Mouse (Mus musculus) bone marrow macrophage, adult 2 months (primary cell): Measurements from ENCODE around the gene Ksr2. TPM values are rescaled to one million over a fixed set of nuclear protein-coding genes. Genes with fewer than 3 reads are reported as not detected.
"Not testable (repeated sequence)": the region's sequence is repeated elsewhere in the genome, so short reads cannot be mapped to it uniquely, and the experiment has no call there.

Experiments used
- H3K27ac ChIP-seq: 2 replicates; pipeline ENCODE4 v1.5.1; 2012; ENCODE audit warnings: low read depth, low read length; ENCODE audit not compliant: insufficient read depth
- H3K4me1 ChIP-seq: 2 replicates; pipeline ENCODE4 v1.6.1; 2012; ENCODE audit warnings: low read length; ENCODE audit not compliant: control insufficient read depth, insufficient read depth
- H3K4me3 ChIP-seq: 2 replicates; pipeline ENCODE4 v1.5.1; 2012; ENCODE audit warnings: mild to moderate bottlenecking, low read length, moderate library complexity; ENCODE audit not compliant: insufficient read depth
- CTCF ChIP-seq: IDR thresholded peaks from 2 replicates; pipeline ENCODE4 v1.5.1; 2012; ENCODE audit warnings: low read depth, mild to moderate bottlenecking, low read length, moderate library complexity
- POLR2A ChIP-seq: IDR thresholded peaks from 2 replicates; pipeline ENCODE4 v1.6.1; 2012; ENCODE audit warnings: mild to moderate bottlenecking, low read depth, low read length, borderline replicate concordance
- polyA plus RNA-seq: library from polyadenylated mRNA; stranded (reverse); fragments of >200 nt; gene quantifications from 2 replicates; pipeline ENCODE4 v1.2.4, GENCODE M21; 2012; ENCODE audit not compliant: missing spikeins, insufficient read depth, insufficient read length

Ksr2 gene
- polyA plus RNA-seq, result 0.28 and 0.32 TPM in 2 replicates

- H3K4me3 ChIP-seq, result peak within 1 kb of the TSS; percentile 76
Observed at GRCm38 (mm10) chr5:117413507-117414501, at the start of gene Ksr2. Ksr2 (plus strand) TSS chr5:117414000.

GRCm38 (mm10) chr5:117364821-117365220, 49.0 kb upstream of the Ksr2 start:
- Histone ChIP-seq H3K4me1 (peaks cover 36% of the 10 kb centered on the region), H3K4me3 (no peak overlapping the region), H3K27ac (no peak overlapping the region)
- TF ChIP-seq CTCF, result no peak

More at GRCm38 (mm10) chr5:117413507-117414501, at the start of gene Ksr2:
- TF ChIP-seq CTCF (no peak), POLR2A (no peak)
- peaks cover 14% of the 10 kb centered on the region for H3K4me1 ChIP-seq
- H3K27ac ChIP-seq, result no peak within 1 kb of the TSS

GRCm38 (mm10) chr5:117365904-117366561, 47.8 kb upstream of the Ksr2 start:
- H3K4me1 ChIP-seq, result peaks cover 27% of the 10 kb centered on the region
- no peak overlapping the region for H3K27ac ChIP-seq
- TF ChIP-seq CTCF (no peak), POLR2A (no peak)
- no peak overlapping the region for H3K4me3 ChIP-seq

GRCm38 (mm10) chr5:117367206-117367605, 46.6 kb upstream of the Ksr2 start:
- TF ChIP-seq CTCF (no peak), POLR2A (no peak)
- H3K4me3 ChIP-seq, result no peak overlapping the region
- peaks cover 17% of the 10 kb centered on the region for H3K4me1 ChIP-seq
- H3K27ac ChIP-seq, result no peak overlapping the region

- peaks cover 36% of the 10 kb centered on the region for H3K4me1 ChIP-seq
- TF ChIP-seq CTCF, result no peak
- H3K4me3 ChIP-seq, result no peak overlapping the region
- H3K27ac ChIP-seq, result no peak overlapping the region
Observed at GRCm38 (mm10) chr5:117370592-117370991, 43.2 kb upstream of the Ksr2 start.

- TF ChIP-seq CTCF (no peak), POLR2A (no peak)
- Histone ChIP-seq H3K4me3 (no peak overlapping the region), H3K27ac (peak overlapping the region; percentile 41), H3K4me1 (peaks cover 56% of the 10 kb centered on the region)
Observed at GRCm38 (mm10) chr5:117373418-117373817, 40.4 kb upstream of the Ksr2 start.

GRCm38 (mm10) chr5:117374372-117375049, 39.3 kb upstream of the Ksr2 start:
- TF ChIP-seq CTCF (no peak), POLR2A (no peak)
- Histone ChIP-seq H3K4me3 (no peak overlapping the region), H3K27ac (peak overlapping the region; percentile 56), H3K4me1 (peaks cover 61% of the 10 kb centered on the region)

GRCm38 (mm10) chr5:117376331-117376761, 37.5 kb upstream of the Ksr2 start:
- H3K4me3 ChIP-seq, result no peak overlapping the region
- H3K4me1 ChIP-seq, result peaks cover 61% of the 10 kb centered on the region
- no peak for TF ChIP-seq CTCF
- no peak for TF ChIP-seq POLR2A
- H3K27ac ChIP-seq, result no peak overlapping the region

GRCm38 (mm10) chr5:117377731-117378130, 36.1 kb upstream of the Ksr2 start:
- Histone ChIP-seq H3K27ac (peak overlapping the region; percentile 52), H3K4me1 (peaks cover 54% of the 10 kb centered on the region)
- not testable (repeated sequence) for H3K4me3 ChIP-seq
